Mouse (Mus musculus) urinary bladder, postnatal 14 days (tissue): ENCODE data around the gene Ccnb1.
"Not testable (repeated sequence)": the region's sequence is repeated elsewhere in the genome, so short reads cannot be mapped to it uniquely, and the experiment has no call there.

Experiments used
- DNase-seq: peaks from one replicate; pipeline ENCODE4 v3.0.0; 2021; ENCODE audit warnings: low spot score

Gene Ccnb1

GRCm38 (mm10) chr13:100786414-100786867 lies at the start of gene Ccnb1:
Ccnb1 (minus strand) TSS chr13:100786570.
- peak; percentile 93 for DNase-seq

- no peak for DNase-seq
Observed at GRCm38 (mm10) chr13:100834777-100835176, 48.4 kb upstream of the Ccnb1 start.

GRCm38 (mm10) chr13:100833640-100834002 lies 47.3 kb upstream of the Ccnb1 start:
- no peak for DNase-seq

- peak; percentile 100 for DNase-seq
Observed at GRCm38 (mm10) chr13:100832741-100833639, 46.6 kb upstream of the Ccnb1 start, which contains the start of gene Slc30a5. Slc30a5 (minus strand) TSS chr13:100833427.

- no peak for DNase-seq
Observed at GRCm38 (mm10) chr13:100832188-100832587, 45.8 kb upstream of the Ccnb1 start.

GRCm38 (mm10) chr13:100831123-100831522 lies 44.8 kb upstream of the Ccnb1 start:
- no peak for DNase-seq

- DNase-seq = no peak
Observed at GRCm38 (mm10) chr13:100825627-100826410, 39.4 kb upstream of the Ccnb1 start.

- no peak for DNase-seq
Observed at GRCm38 (mm10) chr13:100824916-100825315, 38.5 kb upstream of the Ccnb1 start.

- DNase-seq = no peak
Observed at GRCm38 (mm10) chr13:100824306-100824705, 37.9 kb upstream of the Ccnb1 start.

GRCm38 (mm10) chr13:100823863-100824262 lies 37.5 kb upstream of the Ccnb1 start:
- no peak for DNase-seq

- DNase-seq = no peak
Observed at GRCm38 (mm10) chr13:100814451-100814850, 28.1 kb upstream of the Ccnb1 start.

GRCm38 (mm10) chr13:100805776-100806175 lies 19.4 kb upstream of the Ccnb1 start:
- DNase-seq = no peak

GRCm38 (mm10) chr13:100797171-100797570 lies 10.8 kb upstream of the Ccnb1 start:
- no peak for DNase-seq

GRCm38 (mm10) chr13:100789083-100789482 lies 2.7 kb upstream of the Ccnb1 start:
- DNase-seq = no peak

- not testable (repeated sequence) for DNase-seq
Observed at GRCm38 (mm10) chr13:100788057-100788456, 1.7 kb upstream of the Ccnb1 start.

GRCm38 (mm10) chr13:100787316-100788010 lies 1.1 kb upstream of the Ccnb1 start:
- DNase-seq = peak; percentile 59

- no peak for DNase-seq
Observed at GRCm38 (mm10) chr13:100785806-100786413, 460 bp downstream of the Ccnb1 start.

- DNase-seq = no peak
Observed at GRCm38 (mm10) chr13:100777491-100777890, 8.9 kb downstream of the Ccnb1 start.

- DNase-seq = no peak
Observed at GRCm38 (mm10) chr13:100776710-100777109, 9.7 kb downstream of the Ccnb1 start.

- DNase-seq = no peak
Observed at GRCm38 (mm10) chr13:100776056-100776419, 10.3 kb downstream of the Ccnb1 start.

GRCm38 (mm10) chr13:100775252-100776055 lies 10.9 kb downstream of the Ccnb1 start, which contains the start of gene Cenph:
Cenph (minus strand) TSS chr13:100775899.
- DNase-seq = peak; percentile 86
